Mouse (Mus musculus) lung, postnatal 25 days (tissue): ENCODE measurements around the gene Cd72.

Source experiments
- DNase-seq: peaks from one replicate; pipeline ENCODE4 v3.0.0; 2022; ENCODE audit warnings: low spot score

The Cd72 gene

GRCm38 (mm10) chr4:43402212-43402611, 52.2 kb downstream of the Cd72 start:
- peak; percentile 57 for DNase-seq

DNA sequence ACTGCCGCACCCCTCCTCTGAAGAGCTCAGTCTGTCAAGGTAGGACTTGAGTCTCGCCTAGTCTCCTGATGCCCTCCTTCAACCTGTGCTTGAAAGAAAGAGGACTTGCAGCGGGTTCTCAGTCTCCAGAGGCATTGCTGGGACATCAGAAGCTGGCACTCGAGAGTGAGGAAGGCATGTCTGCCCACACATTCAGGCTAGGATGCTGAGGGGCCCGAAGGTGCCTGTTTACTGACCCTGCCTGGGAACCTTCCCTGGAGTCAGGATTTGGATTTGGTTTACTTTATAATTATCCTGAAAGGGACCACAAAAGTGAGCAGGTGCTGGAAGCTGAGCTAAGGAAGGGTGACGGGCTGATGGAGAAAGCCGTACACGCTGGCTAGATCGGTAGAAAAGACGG, 52.9 kb downstream of the Cd72 start:
- DNase-seq, result no peak

DNA sequence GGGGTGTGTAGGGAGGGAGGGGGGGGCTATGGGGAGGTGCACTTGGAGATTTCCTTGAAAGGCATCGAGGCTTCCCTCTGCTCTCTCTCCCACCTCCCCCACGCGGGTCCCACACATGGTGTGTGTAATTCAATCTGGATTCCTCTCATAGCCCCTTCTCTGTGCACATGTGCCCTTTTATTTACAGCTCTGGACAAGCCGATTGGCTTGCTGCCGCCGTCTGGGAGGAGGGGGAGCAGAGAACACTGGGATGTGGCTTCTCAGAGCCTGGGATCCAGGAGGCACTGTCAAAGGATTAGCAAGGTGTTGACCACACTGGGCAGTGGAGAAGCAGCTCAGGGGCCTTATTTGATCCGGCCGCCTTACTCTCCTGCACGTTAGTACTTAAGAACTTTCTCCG, 53.5 kb downstream of the Cd72 start:
- DNase-seq, result no peak

- peak; percentile 77 for DNase-seq
These were observed 54.9 kb downstream of the Cd72 start for GRCm38 (mm10) chr4:43399391-43400131.

- DNase-seq, result peak; percentile 85
These were observed 55.5 kb downstream of the Cd72 start for GRCm38 (mm10) chr4:43398829-43399331.

GRCm38 (mm10) chr4:43398014-43398413, 56.4 kb downstream of the Cd72 start:
- DNase-seq, result no peak
